Mouse (Mus musculus): Measurements from ENCODE around the gene Cnr2.

GRCm38 (mm10) chr4:135892884-135893283 is 2.3 kb upstream of the Cnr2 start:
- TF ChIP-seq POLR2A (IDR thresholded peaks at IDR 0.05; ENCODE audit: low read depth, low read length): no peak
- peak; percentile 10; the same call in 1 of the 2 replicates for TF ChIP-seq CTCF (IDR thresholded peaks at IDR 0.05; ENCODE audit: extremely low read depth, insufficient read depth, insufficient read length, insufficient replicate concordance)
